Mouse (Mus musculus): Measurements from ENCODE around the gene Pgp. TPM values are rescaled to one million over a fixed set of nuclear protein-coding genes. Genes with fewer than 3 reads are reported as not detected.

Pgp gene
- total and polyA plus RNA-seq, 2 experiments from 2014 or later = 74.1 to 94.1 TPM

- no peak for TF ChIP-seq CTCF (IDR thresholded peaks at IDR 0.05; ENCODE audit: low read depth)
- Histone ChIP-seq H3K9me3 (ENCODE audit: low read length) (no peaks in the 10 kb centered on the region), H3K27ac (peak overlapping the region; percentile 92), H3K4me2 (ENCODE audit: low read depth, low read length) (peak overlapping the region; percentile 97), H3K9ac (replicated peaks; ENCODE audit: low read length) (peak overlapping the region; percentile 80), H3K4me3 (ENCODE audit: low read length) (peak overlapping the region; percentile 79), H3K27me3 (ENCODE audit: insufficient read depth, low read length) (no peaks in the 10 kb centered on the region), H3K4me1 (ENCODE audit: insufficient read depth, low read length) (peaks cover 18% of the 10 kb centered on the region), H3K36me3 (ENCODE audit: insufficient read depth, low read length) (0 out of 2 replicates have a peak, but pooled peaks cover 8% of the 10 kb centered on the region)
- ATAC-seq (no peak), DNase-seq (ENCODE audit: low spot score) (no peak)
- 19% methylated on average over 7 of the region's 7 CpGs for WGBS
These were observed 769 bp upstream of the Pgp start for GRCm38 (mm10) chr17:24469336-24469909.

GRCm38 (mm10) chr17:24470701-24471527, 722 bp downstream of the Pgp start:
- H3K4me2 ChIP-seq (ENCODE audit: low read depth, low read length) = peak overlapping the region; percentile 97
- H3K4me3 ChIP-seq (ENCODE audit: low read length) = peak overlapping the region; percentile 79
- DNase-seq (ENCODE audit: low spot score) = peak; percentile 53
- no peak for TF ChIP-seq CTCF (IDR thresholded peaks at IDR 0.05; ENCODE audit: low read depth)
- H3K9ac ChIP-seq (replicated peaks; ENCODE audit: low read length) = peak overlapping the region; percentile 80
- H3K4me1 ChIP-seq (ENCODE audit: insufficient read depth, low read length) = peaks cover 18% of the 10 kb centered on the region
- peak overlapping the region; percentile 92 for H3K27ac ChIP-seq
- peak; percentile 22 for ATAC-seq
- no peaks in the 10 kb centered on the region for H3K9me3 ChIP-seq (ENCODE audit: low read length)
- WGBS = under 1% methylated on average over 68 of the region's 68 CpGs
- H3K36me3 ChIP-seq (ENCODE audit: insufficient read depth, low read length) = peaks cover 16% of the 10 kb centered on the region
- no peaks in the 10 kb centered on the region for H3K27me3 ChIP-seq (ENCODE audit: insufficient read depth, low read length)

- Histone ChIP-seq H3K9ac (replicated peaks; ENCODE audit: low read length) (no peak overlapping the region), H3K4me1 (ENCODE audit: insufficient read depth, low read length) (peaks cover 18% of the 10 kb centered on the region), H3K4me3 (ENCODE audit: low read length) (0 out of 2 replicates have a peak overlapping the region, but pooled peaks have one; percentile 79), H3K36me3 (ENCODE audit: insufficient read depth, low read length) (peaks cover 30% of the 10 kb centered on the region), H3K4me2 (ENCODE audit: low read depth, low read length) (peak overlapping the region; percentile 97), H3K27me3 (ENCODE audit: insufficient read depth, low read length) (no peaks in the 10 kb centered on the region), H3K9me3 (ENCODE audit: low read length) (no peaks in the 10 kb centered on the region), H3K27ac (no peak overlapping the region; the same call in 1 of the 2 replicates)
- DNase-seq (ENCODE audit: low spot score) = peak; percentile 59
- 69% methylated on average over 4 of the region's 4 CpGs for WGBS
- no peak for ATAC-seq
- no peak for TF ChIP-seq CTCF (IDR thresholded peaks at IDR 0.05; ENCODE audit: low read depth)
These were observed 2.3 kb downstream of the Pgp start for GRCm38 (mm10) chr17:24472512-24472911.

- H3K27ac ChIP-seq = peak within 1 kb of the TSS; percentile 71
- WGBS = 74% methylated on average over 6 of the region's 6 CpGs
These were observed 3.6 kb downstream of the Pgp start, which contains the start of gene Bricd5 for GRCm38 (mm10) chr17:24473612-24474275. Gene Bricd5 (plus strand): TSS chr17:24473884.

GRCm38 (mm10) chr17:24474557-24474956, 4.4 kb downstream of the Pgp start:
- H3K9ac ChIP-seq (replicated peaks; ENCODE audit: low read length) = 0 out of 2 replicates have a peak overlapping the region, but pooled peaks have one; percentile 25
- H3K4me1 ChIP-seq (ENCODE audit: insufficient read depth, low read length) = peaks cover 25% of the 10 kb centered on the region
- H3K4me2 ChIP-seq (ENCODE audit: low read depth, low read length) = no peak overlapping the region
- no peaks in the 10 kb centered on the region for H3K9me3 ChIP-seq (ENCODE audit: low read length)
- DNase-seq (ENCODE audit: low spot score) (peak; percentile 49), ATAC-seq (no peak)
- peak overlapping the region; percentile 71 for H3K27ac ChIP-seq
- WGBS = 75% methylated on average over 5 of the region's 5 CpGs
- no peaks in the 10 kb centered on the region for H3K27me3 ChIP-seq (ENCODE audit: insufficient read depth, low read length)
- H3K4me3 ChIP-seq (ENCODE audit: low read length) = no peak overlapping the region
- no peak for TF ChIP-seq CTCF (IDR thresholded peaks at IDR 0.05; ENCODE audit: low read depth)
- H3K36me3 ChIP-seq (ENCODE audit: insufficient read depth, low read length) = peaks cover 30% of the 10 kb centered on the region

More at GRCm38 (mm10) chr17:24473612-24474275, 3.6 kb downstream of the Pgp start, which contains the start of gene Bricd5:
- no peak for TF ChIP-seq CTCF (IDR thresholded peaks at IDR 0.05; ENCODE audit: low read depth)
- peak within 1 kb of the TSS; percentile 97 for H3K4me2 ChIP-seq (ENCODE audit: low read depth, low read length)
- ATAC-seq (no peak), DNase-seq (ENCODE audit: low spot score) (no peak)
- H3K4me3 ChIP-seq (ENCODE audit: low read length) = no peak within 1 kb of the TSS
- no peaks in the 10 kb centered on the region for H3K9me3 ChIP-seq (ENCODE audit: low read length)
- 0 out of 2 replicates have a peak within 1 kb of the TSS, but pooled peaks have one; percentile 25 for H3K9ac ChIP-seq (replicated peaks; ENCODE audit: low read length)
- H3K4me1 ChIP-seq (ENCODE audit: insufficient read depth, low read length) = peaks cover 25% of the 10 kb centered on the region
- H3K36me3 ChIP-seq (ENCODE audit: insufficient read depth, low read length) = peaks cover 30% of the 10 kb centered on the region
- H3K27me3 ChIP-seq (ENCODE audit: insufficient read depth, low read length) = no peaks in the 10 kb centered on the region

- H3K4me3 ChIP-seq (ENCODE audit: low read length) = no peak overlapping the region
- H3K4me2 ChIP-seq (ENCODE audit: low read depth, low read length) = no peak overlapping the region
- H3K27ac ChIP-seq = peak overlapping the region; percentile 71; the same call in 1 of the 2 replicates
- peaks cover 25% of the 10 kb centered on the region for H3K4me1 ChIP-seq (ENCODE audit: insufficient read depth, low read length)
- no peaks in the 10 kb centered on the region for H3K27me3 ChIP-seq (ENCODE audit: insufficient read depth, low read length)
- no peak for DNase-seq (ENCODE audit: low spot score)
- no peak for ATAC-seq
- H3K9ac ChIP-seq (replicated peaks; ENCODE audit: low read length) = no peak overlapping the region
- no peaks in the 10 kb centered on the region for H3K9me3 ChIP-seq (ENCODE audit: low read length)
- peaks cover 30% of the 10 kb centered on the region for H3K36me3 ChIP-seq (ENCODE audit: insufficient read depth, low read length)
- 94% methylated on average over 6 of the region's 6 CpGs for WGBS
- no peak for TF ChIP-seq CTCF (IDR thresholded peaks at IDR 0.05; ENCODE audit: low read depth)
These were observed 5.4 kb downstream of the Pgp start for GRCm38 (mm10) chr17:24475586-24475985.

Data from hindbrain, postnatal 0 days (tissue).